Mouse (Mus musculus): ENCODE measurements around the gene Zfp637. TPM values are rescaled to one million over a fixed set of nuclear protein-coding genes. Genes with fewer than 3 reads are reported as not detected.
A peak's percentile ranks its signal among the peaks of the same experiment; 100 is the strongest.
"Not testable (repeated sequence)": the region's sequence is repeated elsewhere in the genome, so short reads cannot be mapped to it uniquely, and the experiment has no call there.

Gene Zfp637
- total RNA-seq (2017), result 12.8 and 15.5 TPM in 2 replicates

- peak; percentile 93 for ATAC-seq (ENCODE audit: extremely low read depth, insufficient number of reproducible peaks, low FRiP score, poor library complexity, severe bottlenecking)
Measured at GRCm38 (mm10) chr6:117840686-117841510, at the start of gene Zfp637. Gene Zfp637 (plus strand): TSS chr6:117841180.

- ATAC-seq (ENCODE audit: extremely low read depth, insufficient number of reproducible peaks, low FRiP score, poor library complexity, severe bottlenecking), result no peak
Measured at GRCm38 (mm10) chr6:117795251-117795650, 45.7 kb upstream of the Zfp637 start.

GRCm38 (mm10) chr6:117800824-117801223 is 40.2 kb upstream of the Zfp637 start:
- ATAC-seq (ENCODE audit: extremely low read depth, insufficient number of reproducible peaks, low FRiP score, poor library complexity, severe bottlenecking), result no peak

DNA sequence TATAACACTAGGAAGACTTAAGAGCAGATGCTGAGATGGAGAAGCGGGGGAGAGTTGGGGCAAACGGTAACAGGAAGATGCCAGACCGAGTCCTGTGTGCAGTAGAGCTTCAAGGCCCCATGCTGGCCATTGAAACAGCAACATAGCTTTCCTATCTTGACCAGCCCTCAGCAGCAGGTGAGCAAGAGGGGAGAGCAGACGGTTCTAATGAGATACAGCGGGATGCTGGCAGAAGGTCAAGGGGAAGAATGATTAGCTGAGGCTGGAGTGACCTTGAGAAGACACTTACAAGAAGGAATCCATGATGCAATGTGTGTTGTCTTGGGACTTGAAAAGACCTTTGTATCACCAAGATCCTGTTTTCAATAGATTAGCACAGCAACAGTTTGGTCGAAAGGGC is 39.2 kb upstream of the Zfp637 start:
- ATAC-seq (ENCODE audit: extremely low read depth, insufficient number of reproducible peaks, low FRiP score, poor library complexity, severe bottlenecking), result no peak

- no peak for ATAC-seq (ENCODE audit: extremely low read depth, insufficient number of reproducible peaks, low FRiP score, poor library complexity, severe bottlenecking)
Measured at GRCm38 (mm10) chr6:117807756-117808155, 33.2 kb upstream of the Zfp637 start.

GRCm38 (mm10) chr6:117809816-117810215 is 31.2 kb upstream of the Zfp637 start:
- ATAC-seq (ENCODE audit: extremely low read depth, insufficient number of reproducible peaks, low FRiP score, poor library complexity, severe bottlenecking), result no peak

DNA sequence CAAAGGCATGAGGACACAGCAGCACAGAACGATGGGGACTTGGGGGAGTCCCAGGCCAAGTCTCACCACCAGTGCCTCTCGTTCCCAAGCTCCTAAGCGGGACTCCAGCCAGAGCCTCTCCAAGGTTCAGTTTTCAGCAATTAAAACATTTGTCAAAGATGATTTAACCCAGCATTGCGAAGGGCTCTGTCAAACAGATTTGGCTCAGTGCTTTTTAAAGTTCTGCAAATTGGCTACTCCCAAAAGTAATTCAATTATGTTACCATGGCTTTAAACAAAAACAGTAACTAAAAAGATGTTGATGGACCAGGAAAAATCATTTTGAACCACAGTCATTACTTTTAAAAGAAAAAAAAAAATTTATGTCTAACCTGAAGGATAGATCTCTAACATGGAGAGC is 30.3 kb upstream of the Zfp637 start:
- ATAC-seq (ENCODE audit: extremely low read depth, insufficient number of reproducible peaks, low FRiP score, poor library complexity, severe bottlenecking), result no peak

DNA sequence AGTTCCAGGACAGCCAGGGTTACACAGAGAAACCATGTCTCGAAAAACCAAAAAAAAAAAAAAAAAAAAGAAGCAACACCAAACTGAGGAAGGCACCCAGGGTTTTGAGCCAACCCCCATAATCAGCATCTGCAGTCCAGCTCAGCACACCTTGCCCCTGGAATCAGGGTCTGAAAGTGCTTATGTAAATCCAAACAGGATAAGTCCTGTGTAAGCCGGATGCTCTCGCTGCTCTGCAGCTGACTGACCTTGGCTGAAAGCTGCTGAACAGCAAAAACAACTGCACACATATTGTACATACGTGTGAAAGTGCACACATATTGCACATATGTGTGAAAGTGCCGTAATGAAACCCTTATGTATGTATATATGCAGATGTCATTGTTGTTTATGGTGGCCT is 29.7 kb upstream of the Zfp637 start:
- no peak for ATAC-seq (ENCODE audit: extremely low read depth, insufficient number of reproducible peaks, low FRiP score, poor library complexity, severe bottlenecking)

GRCm38 (mm10) chr6:117814681-117815080 is 26.3 kb upstream of the Zfp637 start:
- ATAC-seq (ENCODE audit: extremely low read depth, insufficient number of reproducible peaks, low FRiP score, poor library complexity, severe bottlenecking), result no peak

DNA sequence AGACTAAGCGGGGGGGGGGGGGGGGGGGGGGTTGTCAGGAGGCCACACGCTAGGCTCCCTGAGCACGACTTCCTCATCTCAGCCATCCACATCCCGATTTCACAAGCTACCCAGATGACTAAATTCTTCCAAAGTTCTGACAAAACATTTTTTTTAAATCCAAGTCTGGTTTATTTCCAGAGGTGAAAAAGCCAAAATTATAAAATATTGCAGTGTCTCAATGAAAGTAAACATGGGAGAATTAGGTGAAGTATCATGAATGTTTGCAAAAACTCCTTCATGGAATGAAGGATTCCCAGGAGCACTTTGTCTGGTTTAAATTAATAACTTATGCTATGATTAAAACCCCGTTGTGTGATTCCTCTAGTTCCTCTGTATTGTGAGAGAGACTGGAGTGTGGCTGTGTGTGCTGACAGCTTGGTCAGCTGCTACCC is 23.9 kb upstream of the Zfp637 start:
- ATAC-seq (ENCODE audit: extremely low read depth, insufficient number of reproducible peaks, low FRiP score, poor library complexity, severe bottlenecking), result no peak

- no peak for ATAC-seq (ENCODE audit: extremely low read depth, insufficient number of reproducible peaks, low FRiP score, poor library complexity, severe bottlenecking)
Measured at GRCm38 (mm10) chr6:117820327-117820726, 20.7 kb upstream of the Zfp637 start.

DNA sequence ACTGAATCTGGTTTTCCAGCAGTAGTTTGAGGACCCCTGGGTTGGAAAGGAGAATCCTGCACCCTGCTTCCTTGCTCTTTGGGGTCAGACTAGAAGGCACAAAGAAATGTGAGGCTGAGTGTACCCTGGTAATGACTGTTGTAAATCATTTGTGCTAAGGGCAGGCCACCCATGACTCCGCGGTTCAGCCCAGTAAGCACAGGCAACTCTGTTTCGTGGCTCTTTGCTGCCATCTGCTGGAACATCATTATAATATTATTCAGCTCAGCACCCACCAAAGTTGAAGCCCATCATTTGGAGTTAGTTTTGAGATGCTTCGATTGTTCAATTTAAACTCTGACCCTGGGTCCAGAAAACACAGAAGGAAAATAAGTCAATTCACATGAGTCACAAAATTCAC is 15.6 kb upstream of the Zfp637 start:
- peak; percentile 67 for ATAC-seq (ENCODE audit: extremely low read depth, insufficient number of reproducible peaks, low FRiP score, poor library complexity, severe bottlenecking)

- ATAC-seq (ENCODE audit: extremely low read depth, insufficient number of reproducible peaks, low FRiP score, poor library complexity, severe bottlenecking), result no peak
Measured at GRCm38 (mm10) chr6:117828273-117828672, 12.7 kb upstream of the Zfp637 start.

- no peak for ATAC-seq (ENCODE audit: extremely low read depth, insufficient number of reproducible peaks, low FRiP score, poor library complexity, severe bottlenecking)
Measured at GRCm38 (mm10) chr6:117841511-117841955, 553 bp downstream of the Zfp637 start.

DNA sequence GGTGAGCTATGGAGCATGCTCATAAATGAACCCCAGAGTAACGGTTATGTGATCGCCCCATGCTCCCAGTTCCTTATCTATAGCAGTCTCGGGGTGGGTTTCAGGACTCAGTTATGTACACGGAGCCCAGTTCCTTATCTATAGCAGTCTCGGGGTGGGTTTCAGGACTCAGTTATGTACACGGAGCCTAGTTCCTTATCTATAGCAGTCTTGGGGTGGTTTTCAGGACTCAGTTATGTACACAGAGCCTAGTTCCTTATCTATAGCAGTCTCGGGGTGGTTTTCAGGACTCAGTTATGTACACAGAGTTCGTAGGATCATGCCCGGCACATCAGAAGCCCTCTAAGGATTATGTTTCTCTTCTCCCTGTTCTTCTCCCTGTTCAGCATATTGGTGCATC is 3.6 kb downstream of the Zfp637 start:
- no peak for ATAC-seq (ENCODE audit: extremely low read depth, insufficient number of reproducible peaks, low FRiP score, poor library complexity, severe bottlenecking)

GRCm38 (mm10) chr6:117846671-117847070 is 5.7 kb downstream of the Zfp637 start:
- not testable (repeated sequence) for ATAC-seq (ENCODE audit: extremely low read depth, insufficient number of reproducible peaks, low FRiP score, poor library complexity, severe bottlenecking)

DNA sequence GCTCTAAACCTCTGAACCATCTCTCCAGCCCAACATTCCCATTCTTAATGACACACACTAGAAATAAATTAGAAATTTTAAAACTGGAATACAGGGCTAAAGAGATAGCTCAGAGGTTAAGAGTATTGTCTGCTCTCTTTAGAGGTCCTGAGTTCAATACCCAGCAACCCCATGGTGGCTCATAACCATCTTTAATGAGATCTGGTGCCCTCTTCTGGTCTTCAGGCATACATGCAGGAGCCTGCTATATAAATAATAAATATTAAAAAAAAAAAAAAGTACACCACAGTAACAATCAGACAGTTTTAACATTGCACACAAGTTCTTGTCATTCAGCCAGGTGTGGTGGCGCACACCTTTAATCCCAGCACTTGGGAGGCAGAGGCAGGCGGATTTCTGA is 6.8 kb downstream of the Zfp637 start:
- no peak for ATAC-seq (ENCODE audit: extremely low read depth, insufficient number of reproducible peaks, low FRiP score, poor library complexity, severe bottlenecking)

- no peak for ATAC-seq (ENCODE audit: extremely low read depth, insufficient number of reproducible peaks, low FRiP score, poor library complexity, severe bottlenecking)
Measured at GRCm38 (mm10) chr6:117848577-117848976, 7.6 kb downstream of the Zfp637 start.

GRCm38 (mm10) chr6:117851747-117852146 is 10.8 kb downstream of the Zfp637 start:
- ATAC-seq (ENCODE audit: extremely low read depth, insufficient number of reproducible peaks, low FRiP score, poor library complexity, severe bottlenecking), result peak; percentile 48; the same call in 1 of the 2 replicates

DNA sequence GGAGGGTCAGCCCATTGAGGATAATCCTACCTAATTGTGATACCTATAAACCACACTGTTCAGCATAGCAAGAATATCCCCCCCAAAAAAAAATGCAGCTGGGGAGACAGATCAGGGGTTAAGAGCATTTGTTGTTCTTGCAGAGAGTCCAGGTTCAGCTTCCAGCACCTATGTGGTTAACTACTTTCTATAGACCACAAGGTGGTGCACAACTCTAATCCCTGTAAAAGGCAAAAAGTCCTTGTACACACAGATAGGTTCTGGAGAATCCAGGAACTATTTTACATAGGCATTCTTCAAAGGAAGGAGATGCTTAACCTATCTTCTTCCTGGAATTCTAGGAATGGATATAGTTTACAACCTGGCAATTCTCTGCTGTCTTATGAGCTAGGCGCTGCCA is 17.0 kb downstream of the Zfp637 start:
- no peak for ATAC-seq (ENCODE audit: extremely low read depth, insufficient number of reproducible peaks, low FRiP score, poor library complexity, severe bottlenecking)

- ATAC-seq (ENCODE audit: extremely low read depth, insufficient number of reproducible peaks, low FRiP score, poor library complexity, severe bottlenecking), result no peak
Measured at GRCm38 (mm10) chr6:117861848-117862247, 20.9 kb downstream of the Zfp637 start, which contains the start of gene Zfp239. Gene Zfp239 (plus strand): TSS chr6:117862100.

All from neutrophil, adult 5-6 weeks (primary cell).